14 mouse cellular contexts compared by ENCODE assay signal in genomic region chr2:76585090-76585489, GRCm38 (mm10).
DNase-seq lines count a peak whose midpoint lies in the region; ATAC-seq and TF ChIP-seq lines count a peak whose summit lies in the region.
"Had no signal": no experiment of that assay in that cellular context is flagged by ENCODE, and none has a peak within 500 bp of the region (broad histone marks: within the 10 kb centered on the region; RNA-seq: fewer than 3 reads in every experiment).

No protein-coding gene starts in this region.

- WGBS in liver, embryonic 14.5 days (ENCODE audit: insufficient replicate concordance), result 75% methylated on average over 13 of the region's 13 CpGs
- WGBS in midbrain, embryonic 15.5 days, result 93% methylated on average over 13 of the region's 13 CpGs

- H3K9me3 ChIP-seq in liver, embryonic 14.5 days (ENCODE audit: control insufficient read depth, low read length), result no peaks in the 10 kb centered on the region
- H3K9me3 ChIP-seq in midbrain, embryonic 15.5 days, result no peaks in the 10 kb centered on the region
- H3K9me3 ChIP-seq: heart, embryonic 13.5 days; hindbrain, embryonic 10.5 days; intestine, embryonic 15.5 days had no signal

- H3K4me2 ChIP-seq in liver, embryonic 14.5 days (ENCODE audit: low read depth), result no peak overlapping the region
- H3K4me2 ChIP-seq in midbrain, embryonic 15.5 days, result no peak overlapping the region
- H3K4me2 ChIP-seq: heart, embryonic 13.5 days; intestine, embryonic 15.5 days; midbrain, embryonic 11.5 days had no signal

- no peak overlapping the region for H3K4me3 ChIP-seq in liver, embryonic 14.5 days (ENCODE audit: insufficient read depth in 1 of 2, low read depth in 2 of 2, low read length in 2 of 2)
- no peak overlapping the region for H3K4me3 ChIP-seq in midbrain, embryonic 15.5 days
- H3K4me3 ChIP-seq: heart, embryonic 13.5 days; hindbrain, embryonic 10.5 days; intestine, embryonic 15.5 days had no signal

- TF ChIP-seq EP300 in liver, embryonic 14.5 days (IDR thresholded peaks at IDR 0.05; ENCODE audit: low read depth), result no peak

- TF ChIP-seq POLR2A in brain, embryonic 14.5 days (IDR thresholded peaks at IDR 0.05; ENCODE audit: borderline replicate concordance, extremely low read depth, insufficient read depth, insufficient read length, poor library complexity, severe bottlenecking), result no peak

- no peak overlapping the region for H3K9ac ChIP-seq in liver, embryonic 14.5 days (replicated peaks)
- H3K9ac ChIP-seq in midbrain, embryonic 15.5 days, result no peak overlapping the region
- H3K9ac ChIP-seq: heart, embryonic 13.5 days; intestine, embryonic 15.5 days had no signal

- no peak overlapping the region for H3K27ac ChIP-seq in liver, embryonic 14.5 days
- no peak overlapping the region for H3K27ac ChIP-seq in midbrain, embryonic 15.5 days
- H3K27ac ChIP-seq: heart, embryonic 13.5 days; hindbrain, embryonic 10.5 days; intestine, embryonic 15.5 days had no signal

- peak; percentile 35 for TF ChIP-seq CTCF in liver, embryonic 14.5 days (IDR thresholded peaks at IDR 0.05; ENCODE audit: low read depth)
- 0 out of 2 replicates have a peak, but pooled peaks have one; percentile 1 for TF ChIP-seq CTCF in brain, embryonic 14.5 days (IDR thresholded peaks at IDR 0.05; ENCODE audit: borderline replicate concordance, extremely low read depth, insufficient read depth, insufficient read length)

- ATAC-seq in liver, embryonic 14.5 days (ENCODE audit: insufficient read depth), result no peak
- no peak for ATAC-seq in midbrain, embryonic 15.5 days (replicated peaks)
- ATAC-seq: intestine, embryonic 15.5 days had no signal

- no peaks in the 10 kb centered on the region for H3K36me3 ChIP-seq in liver, embryonic 14.5 days (replicated peaks; ENCODE audit: control insufficient read depth, insufficient read depth, low read depth)
- H3K36me3 ChIP-seq in midbrain, embryonic 15.5 days (replicated peaks), result peaks cover 8% of the 10 kb centered on the region; the same call in 1 of the 2 replicates
- H3K36me3 ChIP-seq: heart, embryonic 13.5 days; intestine, embryonic 15.5 days had no signal

- no peaks in the 10 kb centered on the region for H3K27me3 ChIP-seq in liver, embryonic 14.5 days (ENCODE audit: control insufficient read depth, insufficient read depth, low read length)
- H3K27me3 ChIP-seq in midbrain, embryonic 15.5 days (replicated peaks), result no peaks in the 10 kb centered on the region
- H3K27me3 ChIP-seq: heart, embryonic 13.5 days; intestine, embryonic 15.5 days had no signal

- no peaks in the 10 kb centered on the region for H3K4me1 ChIP-seq in liver, embryonic 14.5 days (replicated peaks; ENCODE audit: control insufficient read depth in 2 of 2, insufficient read depth in 2 of 2, low read length in 1 of 2)
- H3K4me1 ChIP-seq in midbrain, embryonic 15.5 days, result no peaks in the 10 kb centered on the region
- H3K4me1 ChIP-seq: heart, embryonic 13.5 days; hindbrain, embryonic 10.5 days; intestine, embryonic 15.5 days had no signal

- peak; percentile 12 to 24 for DNase-seq in cerebellum, postnatal 36 days
- no peak for DNase-seq in cerebellum, adult 11-12 months
- no peak for DNase-seq in liver, embryonic 14.5 days (ENCODE audit: low read depth in 3 of 3, low spot score in 3 of 3)
- DNase-seq in liver (no peak), ES-CJ7 (ENCODE audit: low read depth, low spot score) (peak; percentile 12)
- DNase-seq in brain, embryonic 14.5 days (ENCODE audit: low read depth), result no peak
- DNase-seq in Muller cell, postnatal 12 days (ENCODE audit: inconsistent ontology term), result no peak
- DNase-seq: lung, postnatal 10 days; right cerebral cortex, postnatal 25 days had no signal

Comparison
In these comparisons a context has a peak if more than half of its experiments do, and no peak if none do; other contexts are left out.
1. DNase-seq: peak in cerebellum, postnatal 36 days (2 of 2) and ES-CJ7 (single experiment); none in cerebellum, adult 11-12 months (single experiment), liver, embryonic 14.5 days (0 of 3), liver (single experiment), brain, embryonic 14.5 days (single experiment) and Muller cell, postnatal 12 days (single experiment).